Mouse (Mus musculus) liver, postnatal 0 days (tissue): ENCODE measurements around the gene Qpctl. TPM values are rescaled to one million over a fixed set of nuclear protein-coding genes. Genes with fewer than 3 reads are reported as not detected.

Experiments used
- ATAC-seq: fragments of 200-750 bp; cut with Nextera tagmentation; 2 replicates; pipeline ENCODE4 v1.8.0; 2017; ENCODE audit warnings: mild to moderate bottlenecking, moderate library complexity
- DNase-seq: peaks from one replicate; pipeline ENCODE4 v3.0.0-alpha.2; 2016
- H3K27ac ChIP-seq: fragments of 300-500 bp; sonication (generic); 2 replicates; pipeline ENCODE4 v1.5.1; 2014; ENCODE audit warnings: antibody characterized with exemption, moderate library complexity, mild to moderate bottlenecking, low read depth
- H3K27me3 ChIP-seq: fragments of 300-500 bp; sonication (generic); 2 replicates; pipeline ENCODE4 v1.6.1; 2014; ENCODE audit warnings: low read length, control low read depth, mixed read lengths; ENCODE audit not compliant: insufficient read depth
- H3K36me3 ChIP-seq: fragments of 300-500 bp; sonication (generic); replicated peaks from 2 replicates; pipeline ENCODE4 v1.6.1; 2014; ENCODE audit warnings: mild to moderate bottlenecking, control low read depth, low read length, moderate library complexity, mixed read lengths; ENCODE audit not compliant: insufficient read depth
- H3K4me1 ChIP-seq: fragments of 300-500 bp; sonication (generic); 2 replicates; pipeline ENCODE4 v1.6.1; 2014; ENCODE audit warnings: antibody characterized with exemption, mild to moderate bottlenecking, control low read depth; ENCODE audit not compliant: insufficient read depth
- H3K4me2 ChIP-seq: fragments of 300-500 bp; sonication (generic); 2 replicates; pipeline ENCODE4 v1.6.1; 2014; ENCODE audit warnings: low read depth, mild to moderate bottlenecking, low read length, moderate library complexity, mixed read lengths
- H3K4me3 ChIP-seq: fragments of 300-500 bp; sonication (generic); 2 replicates; pipeline ENCODE4 v1.5.1; 2014; ENCODE audit warnings: low read depth, low read length
- H3K9ac ChIP-seq: fragments of 300-500 bp; sonication (generic); replicated peaks from 2 replicates; pipeline ENCODE4 v1.6.1; 2014; ENCODE audit warnings: mild to moderate bottlenecking, moderate library complexity
- H3K9me3 ChIP-seq: fragments of 300-500 bp; sonication (generic); 2 replicates; pipeline ENCODE4 v1.6.1; 2016; ENCODE audit warnings: mild to moderate bottlenecking, control low read depth, low read length, mixed read lengths
- CTCF ChIP-seq: sonication (generic); IDR thresholded peaks from 2 replicates; pipeline ENCODE4 v1.5.1; 2016; ENCODE audit warnings: antibody characterized with exemption, low read depth
- EP300 ChIP-seq: IDR thresholded peaks from 2 replicates; pipeline ENCODE4 v1.6.1; 2016; ENCODE audit warnings: antibody characterized with exemption, low read depth, mild to moderate bottlenecking
- WGBS: fragments of 180-500 bp; shearing (Covaris S2); extraction: QIAGEN DNeasy Blood & Tissue Kit; methylation state at CpG from one replicate; pipeline ENCODE4 v1.1.7; 2014; ENCODE audit not compliant: insufficient replicate concordance; 5-methylcytosine and 5-hydroxymethylcytosine counted together
- polyA plus RNA-seq: library from polyadenylated mRNA; unstranded; fragments of >200 nt; fragmentation: Nextera tagmentation; extraction: Ambion mirVana; gene quantifications from 2 replicates; pipeline ENCODE4 v1.2.1, GENCODE M21; 2015

Gene Qpctl
- polyA plus RNA-seq, 1 experiment from 2014 or later: 5.8 TPM

DNA sequence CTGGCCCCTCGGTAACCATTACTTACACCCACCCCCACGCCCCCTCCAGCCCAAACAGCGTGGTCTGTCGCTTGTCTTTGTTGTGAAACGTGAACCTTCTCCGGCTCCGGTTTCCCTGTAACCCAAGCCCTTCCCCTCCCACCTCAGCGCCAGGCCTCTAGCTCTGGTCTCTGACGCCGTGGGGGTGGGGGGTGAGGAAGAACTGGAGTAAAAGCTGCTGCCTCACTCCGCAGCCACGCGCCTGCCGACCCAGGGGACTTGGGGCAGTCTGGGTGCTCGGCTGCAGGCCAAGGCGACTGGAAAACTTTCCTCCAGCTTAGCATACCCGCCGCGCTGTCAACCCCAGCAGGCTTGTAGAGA lies 53.4 kb downstream of the Qpctl start:
- H3K4me1 ChIP-seq: peaks cover 26% of the 10 kb centered on the region
- ATAC-seq (no peak), DNase-seq (peak; percentile 51)
- H3K9ac ChIP-seq: peak overlapping the region; percentile 39; the same call in 1 of the 2 replicates
- no peak overlapping the region for H3K27ac ChIP-seq
- peak overlapping the region; percentile 99 for H3K4me2 ChIP-seq
- 2% methylated on average over 19 of the region's 19 CpGs for WGBS
- peak overlapping the region; percentile 68 for H3K4me3 ChIP-seq
- no peak for TF ChIP-seq EP300
- TF ChIP-seq CTCF: no peak
- H3K27me3 ChIP-seq: peaks cover 48% of the 10 kb centered on the region
- no peaks in the 10 kb centered on the region; the same call in 1 of the 2 replicates for H3K36me3 ChIP-seq
- no peaks in the 10 kb centered on the region for H3K9me3 ChIP-seq

DNA sequence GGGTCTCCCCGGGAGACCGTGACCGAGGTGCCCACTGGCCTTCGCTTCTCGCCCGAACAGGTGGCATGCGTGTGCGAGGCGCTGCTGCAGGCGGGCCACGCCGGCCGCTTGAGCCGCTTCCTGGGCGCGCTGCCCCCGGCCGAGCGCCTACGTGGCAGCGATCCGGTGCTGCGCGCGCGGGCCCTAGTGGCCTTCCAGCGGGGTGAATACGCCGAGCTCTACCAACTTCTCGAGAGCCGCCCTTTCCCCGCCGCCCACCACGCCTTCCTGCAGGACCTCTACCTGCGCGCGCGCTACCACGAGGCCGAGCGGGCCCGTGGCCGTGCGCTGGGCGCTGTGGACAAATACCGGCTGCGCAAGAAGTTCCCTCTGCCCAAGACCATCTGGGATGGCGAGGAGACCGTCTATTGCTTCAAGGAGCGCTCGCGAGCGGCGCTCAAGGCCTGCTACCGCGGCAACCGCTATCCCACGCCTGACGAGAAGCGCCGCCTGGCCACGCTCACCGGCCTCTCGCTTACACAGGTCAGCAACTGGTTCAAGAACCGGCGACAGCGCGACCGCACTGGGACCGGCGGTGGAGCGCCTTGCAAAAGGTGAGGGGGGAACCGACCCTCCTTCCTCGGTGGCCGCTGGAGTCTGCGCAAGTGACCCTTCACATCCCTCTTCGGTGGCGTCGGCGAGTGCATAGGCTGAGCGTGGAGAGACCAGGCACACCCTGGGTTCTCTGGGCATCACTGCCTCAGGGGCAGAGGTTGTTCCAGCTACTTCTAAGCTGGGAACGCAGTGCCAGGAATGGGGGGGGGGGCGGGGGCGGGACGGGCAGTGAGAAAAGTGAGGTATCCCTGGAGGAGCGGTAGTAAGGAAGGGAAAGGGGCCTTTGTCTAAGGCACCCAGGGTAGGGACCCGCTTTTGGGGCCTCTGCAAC lies 54.0 kb downstream of the Qpctl start:
- Histone ChIP-seq H3K27me3 (peaks cover 51% of the 10 kb centered on the region), H3K36me3 (peaks cover 2% of the 10 kb centered on the region; the same call in 1 of the 2 replicates), H3K9me3 (no peaks in the 10 kb centered on the region), H3K4me1 (peaks cover 26% of the 10 kb centered on the region), H3K4me2 (peak overlapping the region; percentile 99), H3K9ac (peak overlapping the region; percentile 70), H3K27ac (peak overlapping the region; percentile 89), H3K4me3 (peak overlapping the region; percentile 68)
- TF ChIP-seq EP300 (no peak), CTCF (no peak)
- ATAC-seq (peak; percentile 1; the same call in 1 of the 2 replicates), DNase-seq (peak; percentile 60)
- 1% methylated on average over 74 of the region's 87 CpGs for WGBS

DNA sequence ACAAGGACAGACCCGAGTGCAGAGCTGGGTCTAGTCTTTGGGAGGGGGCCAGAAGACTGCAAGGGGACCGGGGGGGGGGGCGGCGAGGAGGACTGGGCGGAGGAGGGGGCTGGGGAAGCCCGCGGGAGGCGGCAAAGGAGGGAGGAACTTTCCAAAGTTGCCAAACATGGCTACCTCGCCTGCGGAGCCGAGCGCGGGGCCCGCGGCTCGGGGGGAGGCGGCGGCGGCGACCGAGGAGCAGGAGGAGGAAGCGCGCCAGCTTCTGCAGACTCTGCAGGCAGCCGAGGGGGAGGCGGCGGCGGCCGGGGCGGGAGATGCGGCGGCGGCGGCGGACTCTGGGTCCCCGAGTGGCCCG lies 54.6 kb downstream of the Qpctl start, which contains the start of gene Six5:
Gene Six5 (plus strand): TSS at position 124 of the 355 bp plus-strand sequence.
- peaks cover 2% of the 10 kb centered on the region; the same call in 1 of the 2 replicates for H3K36me3 ChIP-seq
- H3K4me1 ChIP-seq: peaks cover 26% of the 10 kb centered on the region
- TF ChIP-seq EP300: no peak
- TF ChIP-seq CTCF: no peak
- H3K27ac ChIP-seq: peak within 1 kb of the TSS; percentile 89
- peaks cover 51% of the 10 kb centered on the region for H3K27me3 ChIP-seq
- H3K9ac ChIP-seq: peak within 1 kb of the TSS; percentile 70
- no peaks in the 10 kb centered on the region for H3K9me3 ChIP-seq
- ATAC-seq (no peak), DNase-seq (no peak)
- H3K4me2 ChIP-seq: peak within 1 kb of the TSS; percentile 99
- 2% methylated on average over 19 of the region's 36 CpGs for WGBS
- H3K4me3 ChIP-seq: peak within 1 kb of the TSS; percentile 68

DNA sequence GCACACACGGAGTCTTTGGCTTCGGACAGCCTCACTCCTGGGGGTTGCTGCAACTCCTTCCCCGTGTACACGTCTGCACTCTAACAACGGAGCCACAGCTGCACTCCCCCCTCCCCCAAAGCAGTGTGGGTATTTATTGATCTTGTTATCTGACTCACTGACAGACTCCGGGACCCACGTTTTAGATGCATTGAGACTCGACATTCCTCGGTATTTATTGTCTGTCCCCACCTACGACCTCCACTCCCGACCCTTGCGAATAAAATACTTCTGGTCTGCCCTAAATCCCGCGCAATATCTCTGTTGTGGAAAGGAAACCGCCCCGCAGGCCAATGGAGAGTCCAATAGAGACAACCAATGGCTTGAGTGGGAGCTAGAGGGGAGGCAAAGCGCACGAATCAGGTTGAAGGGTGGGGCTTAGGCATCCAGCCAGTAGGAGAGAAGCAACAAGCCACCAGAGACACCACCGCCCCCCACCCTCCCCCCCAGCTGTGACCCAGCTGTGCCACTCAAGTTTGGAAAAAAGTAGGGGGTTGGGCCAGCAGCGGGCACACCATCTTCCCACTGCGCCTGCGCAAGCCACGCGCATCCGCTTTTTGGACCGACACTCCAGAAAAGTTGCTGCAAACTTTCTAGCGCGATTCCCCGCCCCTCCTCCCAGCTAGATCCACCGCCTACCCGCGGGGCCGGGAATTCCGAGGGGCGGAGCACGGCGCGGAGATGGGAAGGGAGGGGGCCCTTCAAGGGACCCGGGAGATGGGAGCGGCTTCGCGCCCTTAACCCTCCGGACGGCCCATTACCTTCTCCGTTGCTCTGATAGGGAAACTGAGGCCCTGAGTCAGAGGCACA lies 55.3 kb downstream of the Qpctl start:
- H3K27ac ChIP-seq: peak overlapping the region; percentile 89
- no peaks in the 10 kb centered on the region for H3K9me3 ChIP-seq
- WGBS: under 1% methylated on average over 45 of the region's 45 CpGs
- H3K4me2 ChIP-seq: peak overlapping the region; percentile 99
- peaks cover 51% of the 10 kb centered on the region for H3K27me3 ChIP-seq
- peaks cover 26% of the 10 kb centered on the region for H3K4me1 ChIP-seq
- peak overlapping the region; percentile 70 for H3K9ac ChIP-seq
- ATAC-seq (peak; percentile 89), DNase-seq (peak; percentile 93)
- TF ChIP-seq CTCF (no peak), EP300 (no peak)
- peak overlapping the region; percentile 68 for H3K4me3 ChIP-seq
- peaks cover 2% of the 10 kb centered on the region; the same call in 1 of the 2 replicates for H3K36me3 ChIP-seq

DNA sequence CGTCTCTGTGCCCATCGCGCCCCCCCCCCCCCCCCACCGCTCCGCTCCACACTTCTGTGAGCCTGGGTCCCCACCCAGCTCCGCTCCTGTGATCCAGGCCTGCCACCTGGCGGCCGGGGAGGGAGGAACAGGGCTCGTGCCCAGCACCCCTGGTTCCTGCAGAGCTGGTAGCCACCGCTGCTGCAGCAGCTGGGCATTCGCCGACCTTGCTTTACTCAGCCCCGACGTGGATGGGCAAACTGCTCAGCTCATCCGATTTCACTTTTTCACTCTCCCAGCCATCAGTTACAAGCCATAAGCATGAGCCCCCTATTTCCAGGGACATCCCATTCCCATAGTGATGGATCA lies 55.9 kb downstream of the Qpctl start:
- peak overlapping the region; percentile 61 for H3K27ac ChIP-seq
- peaks cover 52% of the 10 kb centered on the region for H3K27me3 ChIP-seq
- TF ChIP-seq EP300 (no peak), CTCF (peak; percentile 95)
- H3K9ac ChIP-seq: 0 out of 2 replicates have a peak overlapping the region, but pooled peaks have one; percentile 31
- peak; percentile 66 for ATAC-seq
- H3K4me2 ChIP-seq: peak overlapping the region; percentile 99
- H3K36me3 ChIP-seq: peaks cover 2% of the 10 kb centered on the region; the same call in 1 of the 2 replicates
- peaks cover 26% of the 10 kb centered on the region for H3K4me1 ChIP-seq
- peak; percentile 90 for DNase-seq
- WGBS: 1% methylated on average over 13 of the region's 15 CpGs
- H3K9me3 ChIP-seq: no peaks in the 10 kb centered on the region
- H3K4me3 ChIP-seq: peak overlapping the region; percentile 68
